Mouse (Mus musculus): ENCODE measurements around the gene Pla2g4b. TPM values are rescaled to one million over a fixed set of nuclear protein-coding genes. Genes with fewer than 3 reads are reported as not detected.
A peak's percentile ranks its signal among the peaks of the same experiment; 100 is the strongest.

Gene Pla2g4b
- total RNA-seq, 2 experiments from 2014 or later: 1.9 to 2.5 TPM

GRCm38 (mm10) chr2:120059466-120059865 lies 26.2 kb downstream of the Pla2g4b start:
- no peak for DNase-seq
- intact Hi-C loops (cut with DNase I): no loop called here

DNA sequence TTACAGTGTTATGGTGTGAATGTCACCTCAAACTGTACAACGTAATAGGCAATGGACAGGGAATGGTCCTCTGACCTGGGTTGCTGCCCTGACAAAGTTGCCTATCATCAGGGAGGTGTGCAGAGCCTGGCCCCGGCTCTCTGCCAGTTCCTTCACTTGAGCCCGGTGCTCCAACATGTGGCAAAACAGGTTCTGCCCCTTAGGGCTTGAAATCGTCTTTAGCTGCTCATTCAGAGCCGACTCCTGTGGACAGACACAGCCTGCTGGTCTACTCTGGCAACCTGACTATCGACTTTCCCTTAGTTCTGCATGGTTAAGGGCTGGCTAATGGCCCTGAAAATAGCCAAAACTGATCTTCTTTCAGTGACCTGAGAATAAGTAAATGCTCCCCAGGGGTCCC lies 27.0 kb downstream of the Pla2g4b start:
- DNase-seq: no peak
- intact Hi-C loops (cut with DNase I): no loop called here

GRCm38 (mm10) chr2:120060651-120061050 lies 27.4 kb downstream of the Pla2g4b start:
- no peak for DNase-seq
- intact Hi-C loops (cut with DNase I): no loop called here

DNA sequence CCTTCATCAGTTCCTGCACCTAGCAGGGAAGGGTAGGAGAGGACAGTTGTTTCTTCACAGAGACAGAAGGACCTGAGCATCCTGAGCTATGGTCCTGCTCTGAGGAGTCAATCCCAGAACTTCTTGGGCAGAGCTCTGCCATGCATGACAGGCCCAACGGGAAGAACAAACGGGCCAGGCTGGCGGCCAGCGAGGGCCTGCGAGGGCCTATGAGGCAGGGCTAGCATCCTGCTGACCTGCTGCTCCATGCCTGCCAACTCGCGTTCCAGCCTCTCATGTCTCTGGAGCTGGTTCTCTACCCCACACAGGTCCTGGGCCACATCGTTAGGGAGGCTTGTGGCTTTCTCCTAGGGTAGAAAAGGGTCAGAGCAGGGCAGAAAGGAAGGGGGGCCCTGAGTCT lies 29.0 kb downstream of the Pla2g4b start:
- DNase-seq: no peak
- intact Hi-C loops (cut with DNase I): no loop called here

GRCm38 (mm10) chr2:120064639-120065038 lies 31.4 kb downstream of the Pla2g4b start:
- intact Hi-C loops (cut with DNase I): loop anchor here (5.0 kb wide), 1 partner anchor 92 kb away; the partner anchor contains the start of gene Mapkbp1
- DNase-seq: no peak

DNA sequence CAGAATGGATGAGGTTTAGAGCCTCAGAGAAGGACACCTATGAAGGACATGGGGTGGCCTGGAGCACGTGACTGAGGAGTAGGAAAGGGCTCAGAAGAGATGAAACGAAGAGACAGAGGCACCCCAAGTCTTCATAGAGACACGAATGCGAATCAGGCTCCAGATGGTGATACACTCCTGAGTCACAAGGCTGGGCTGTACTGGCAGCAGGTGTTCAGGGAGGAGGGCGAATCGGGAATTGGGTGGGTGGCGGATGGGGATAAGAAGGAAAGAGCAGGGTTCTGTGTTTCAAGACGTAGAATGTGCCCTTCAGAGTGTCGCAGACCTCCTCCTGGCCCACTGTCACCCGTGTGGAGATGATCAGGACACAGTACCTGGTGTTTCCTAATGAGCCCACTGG lies 32.0 kb downstream of the Pla2g4b start:
- DNase-seq: no peak
- intact Hi-C loops (cut with DNase I): loop anchor here (5.0 kb wide), 1 partner anchor 93 kb away; the partner anchor contains the start of gene Mapkbp1

- DNase-seq: no peak
- intact Hi-C loops (cut with DNase I): loop anchor here (5.0 kb wide), 1 partner anchor 94 kb away; the partner anchor contains the start of gene Mapkbp1
Measured at GRCm38 (mm10) chr2:120066224-120066623, 33.0 kb downstream of the Pla2g4b start.

DNA sequence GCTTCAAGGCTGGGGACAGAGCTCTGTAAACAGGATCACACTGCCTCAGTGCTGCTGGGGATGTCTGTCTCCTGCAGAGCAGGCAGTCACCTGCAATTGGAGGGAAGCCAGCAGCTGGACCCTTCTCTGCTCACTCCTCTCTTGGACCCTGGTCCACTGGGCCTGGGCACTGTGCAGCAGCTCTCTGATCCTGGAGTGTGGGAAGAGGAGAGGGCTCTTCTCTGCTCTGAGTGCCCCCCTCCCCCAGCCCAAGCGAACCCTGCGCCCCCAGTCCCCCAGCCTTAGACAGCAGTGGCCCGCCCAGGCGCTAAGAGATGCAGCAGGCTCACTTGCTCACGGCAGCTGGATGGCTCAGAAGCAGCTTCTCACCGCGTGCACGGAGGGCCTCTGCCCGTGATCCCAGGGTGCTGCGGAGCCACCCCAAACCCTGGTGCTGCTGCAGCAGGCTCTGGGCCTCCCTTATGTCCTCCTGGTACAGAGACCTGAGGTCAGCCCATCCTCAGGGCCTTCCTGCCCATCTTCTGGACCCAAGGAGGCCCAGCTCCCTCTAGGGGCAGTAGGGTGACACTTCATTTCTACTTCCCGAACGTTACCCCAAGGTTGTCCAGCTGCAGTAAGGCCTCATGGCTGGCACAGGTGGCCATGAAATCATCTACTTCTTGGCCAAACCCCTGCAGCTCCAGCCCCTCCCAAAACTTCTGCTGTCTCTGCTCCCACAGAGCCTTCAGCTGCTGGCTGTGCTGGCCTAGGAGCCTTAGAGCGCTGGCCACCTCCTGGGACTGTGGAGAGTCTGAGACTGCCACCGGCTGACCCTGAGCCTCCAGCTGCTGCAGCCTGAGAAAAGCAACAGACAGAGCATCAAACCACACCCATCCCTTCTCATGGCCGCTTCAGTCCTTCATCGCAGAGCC lies 35.6 kb downstream of the Pla2g4b start:
- peak; percentile 38 to 61 for DNase-seq
- intact Hi-C loops (cut with DNase I): loop anchor here (5.0 kb wide), 1 partner anchor 97 kb away; the partner anchor contains the start of gene Mapkbp1

DNA sequence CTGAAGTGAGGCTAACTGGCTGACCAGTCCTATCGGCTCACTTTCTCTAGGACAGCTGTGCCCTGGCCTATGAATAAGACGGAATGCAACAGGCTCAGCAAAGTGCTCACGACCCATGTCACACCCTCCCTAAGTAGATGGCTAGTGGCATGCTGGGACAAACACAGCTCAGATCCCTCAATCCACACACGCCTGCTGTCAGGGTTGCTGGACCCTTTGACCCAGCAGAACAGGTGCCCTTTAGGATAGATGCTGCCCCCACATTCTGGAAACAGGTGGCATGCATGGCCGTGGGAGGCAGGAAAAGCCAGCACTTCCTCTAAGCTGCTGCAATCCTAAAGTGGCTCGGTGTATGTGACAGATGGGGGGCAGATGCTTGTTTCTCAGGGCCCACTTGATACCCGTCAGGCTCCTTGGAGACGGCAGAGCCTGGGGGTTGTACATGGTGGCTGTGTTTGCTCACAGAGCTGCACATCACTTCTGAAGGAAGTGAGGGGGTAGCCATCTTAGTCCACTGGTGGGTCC lies 36.3 kb downstream of the Pla2g4b start:
- intact Hi-C loops (cut with DNase I): loop anchor here (5.0 kb wide), 1 partner anchor 97 kb away; the partner anchor contains the start of gene Mapkbp1
- no peak for DNase-seq

- intact Hi-C loops (cut with DNase I): no loop called here
- DNase-seq: no peak
Measured at GRCm38 (mm10) chr2:120074096-120074495, 40.9 kb downstream of the Pla2g4b start.

GRCm38 (mm10) chr2:120076076-120076705 lies 43.0 kb downstream of the Pla2g4b start:
- intact Hi-C loops (cut with DNase I): no loop called here
- DNase-seq: peak; percentile 56 to 72

DNA sequence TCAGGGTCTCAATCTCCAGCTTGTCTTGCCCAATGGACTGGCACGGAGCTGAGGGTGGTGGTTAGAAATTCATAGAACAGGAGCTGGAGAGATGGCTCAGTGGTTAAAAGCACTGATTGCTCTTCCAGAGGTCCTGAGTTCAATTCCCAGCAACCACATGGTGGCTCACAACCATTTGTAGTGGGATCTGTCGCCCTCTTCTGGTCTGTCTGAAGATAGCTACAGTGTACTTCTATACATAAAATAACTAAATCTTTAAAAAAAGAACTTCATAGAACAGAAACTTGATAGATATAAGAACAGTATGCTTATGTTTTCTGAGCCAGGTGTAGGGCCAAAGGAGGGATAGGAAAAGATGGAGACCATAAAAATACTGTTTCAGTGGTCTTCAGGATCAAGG lies 49.2 kb downstream of the Pla2g4b start:
- intact Hi-C loops (cut with DNase I): loop anchor here (5.0 kb wide), 1 partner anchor 195 kb away; no protein-coding TSS in a partner anchor
- DNase-seq: no peak

GRCm38 (mm10) chr2:120084593-120085361 lies 51.6 kb downstream of the Pla2g4b start:
- intact Hi-C loops (cut with DNase I): loop anchor here (1.0 to 5.0 kb wide), 2 partner anchors 86 to 193 kb away; no protein-coding TSS in a partner anchor
- peak; percentile 65 to 71 for DNase-seq

DNA sequence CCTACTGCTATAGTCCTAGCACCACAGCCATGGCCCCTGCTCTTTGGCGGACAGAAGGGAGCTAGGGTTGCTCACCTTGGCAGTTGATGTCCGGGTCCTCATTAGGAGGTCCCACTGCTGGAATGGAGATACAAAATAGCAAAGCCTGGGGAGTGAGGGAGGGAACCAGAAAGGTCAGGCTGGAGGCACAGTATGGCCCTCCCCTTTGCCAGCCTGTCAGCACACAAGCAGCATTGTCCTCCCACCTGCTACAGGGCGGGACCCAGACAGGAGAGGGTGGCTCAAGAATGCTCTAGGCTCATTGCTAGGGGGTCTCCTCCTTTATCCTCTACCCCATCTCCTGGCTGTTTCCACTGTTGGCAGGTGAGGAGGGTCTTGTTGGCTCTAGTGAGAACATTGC lies 52.8 kb downstream of the Pla2g4b start:
- no peak for DNase-seq
- intact Hi-C loops (cut with DNase I): no loop called here

- no peak for DNase-seq
- intact Hi-C loops (cut with DNase I): no loop called here
Measured at GRCm38 (mm10) chr2:120087391-120087790, 54.2 kb downstream of the Pla2g4b start.

GRCm38 (mm10) chr2:120087897-120088296 lies 54.7 kb downstream of the Pla2g4b start:
- intact Hi-C loops (cut with DNase I): no loop called here
- DNase-seq: no peak

DNA sequence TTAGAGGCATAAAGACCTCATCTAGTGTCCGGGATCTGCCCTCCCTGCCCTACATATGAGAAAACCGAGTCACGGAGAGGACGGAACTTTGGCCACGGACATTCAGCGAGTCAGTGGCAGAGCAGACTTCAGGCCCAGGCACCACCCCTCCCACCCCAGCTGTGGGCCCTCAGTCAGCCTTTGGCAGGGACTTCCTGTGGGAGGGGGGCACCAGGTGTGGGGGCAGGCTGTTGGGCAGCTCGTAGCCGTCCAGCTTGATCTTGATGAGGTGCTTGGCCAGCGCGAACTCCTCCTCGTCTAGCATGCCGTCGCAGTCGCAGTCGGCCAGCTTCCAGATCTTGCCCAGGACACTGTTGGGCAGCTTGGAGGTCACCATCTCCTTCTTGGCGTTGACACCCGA lies 57.8 kb downstream of the Pla2g4b start:
- intact Hi-C loops (cut with DNase I): loop anchor here (10.0 kb wide), 1 partner anchor 1324 kb away; the partner anchor contains the start of genes Catsper2 and Pdia3
- DNase-seq: no peak

Measured in heart, postnatal 14 days (tissue).